ENCODE assay signal across 25 mouse cellular contexts in the genomic region with DNA sequence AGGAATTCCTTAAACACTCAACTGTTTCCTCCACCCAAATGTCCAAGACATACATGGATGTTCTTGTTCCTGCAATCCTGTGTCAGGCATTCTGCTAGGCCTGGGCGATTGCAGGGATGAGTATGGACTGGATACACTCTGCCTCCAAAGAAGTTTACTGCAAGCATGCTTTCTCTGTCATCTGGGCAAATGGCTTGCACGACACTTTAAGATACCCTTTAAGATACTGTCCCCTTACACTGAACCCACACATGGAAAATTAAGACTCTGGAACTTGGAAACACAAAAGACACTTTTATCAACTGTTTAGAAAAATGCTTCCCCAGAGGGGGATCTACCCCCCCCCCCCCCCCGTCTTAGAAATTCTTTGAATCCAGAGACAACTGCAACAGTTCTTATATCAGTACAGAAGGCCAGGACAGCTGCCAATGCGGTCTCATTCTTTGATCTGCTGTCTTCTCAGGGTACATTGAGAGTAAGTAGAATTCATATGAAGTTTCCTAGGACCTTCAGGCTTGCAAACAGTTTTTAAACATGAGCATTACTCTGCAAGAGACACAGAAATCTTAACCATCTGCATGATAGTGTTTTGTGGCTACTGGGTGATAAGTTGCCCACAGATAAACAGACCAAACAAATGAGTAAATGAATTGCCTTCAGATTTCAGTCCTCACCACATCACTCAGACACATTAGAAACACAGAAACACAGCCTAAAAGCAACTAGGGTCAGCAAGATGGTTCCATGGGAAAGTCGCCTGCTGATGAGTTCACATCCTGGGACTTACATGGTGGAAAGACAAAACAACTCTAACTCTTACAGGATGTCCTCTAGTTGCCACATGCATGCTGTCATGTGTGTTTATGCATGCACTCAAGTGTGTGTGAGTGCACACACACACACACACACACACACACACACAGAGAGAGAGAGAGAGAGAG.
"Had no signal": no experiment of that assay in that cellular context is flagged by ENCODE, and none has a peak within 500 bp of the region (broad histone marks: within the 10 kb centered on the region; RNA-seq: fewer than 3 reads in every experiment).

No protein-coding gene starts in this region.

- H3K9ac ChIP-seq: heart, embryonic 12.5 days; hindbrain, embryonic 12.5 days; hindbrain, embryonic 14.5 days; intestine, embryonic 15.5 days; limb, embryonic 12.5 days had no signal

- H3K36me3 ChIP-seq: heart, embryonic 10.5 days; heart, embryonic 12.5 days; hindbrain, embryonic 10.5 days; hindbrain, embryonic 12.5 days; intestine, embryonic 15.5 days; limb, embryonic 10.5 days; limb, embryonic 12.5 days had no signal

- H3K27ac ChIP-seq: gastrocnemius, adult 2 months; heart, embryonic 10.5 days; hindbrain, embryonic 10.5 days; hindbrain, embryonic 12.5 days; hindbrain, embryonic 14.5 days; intestine, embryonic 15.5 days; layer of hippocampus, adult 2 months; left cerebral cortex, adult 2 months; limb, embryonic 10.5 days; limb, embryonic 12.5 days had no signal

- H3K4me1 ChIP-seq: heart, embryonic 10.5 days; heart, embryonic 12.5 days; hindbrain, embryonic 10.5 days; hindbrain, embryonic 12.5 days; intestine, embryonic 15.5 days; limb, embryonic 10.5 days; limb, embryonic 12.5 days had no signal

- H3K27me3 ChIP-seq: heart, embryonic 12.5 days; hindbrain, embryonic 12.5 days; intestine, embryonic 15.5 days; limb, embryonic 12.5 days had no signal

- H3K4me2 ChIP-seq: heart, embryonic 12.5 days; hindbrain, embryonic 12.5 days; hindbrain, embryonic 14.5 days; intestine, embryonic 15.5 days; limb, embryonic 12.5 days had no signal

- H3K9me3 ChIP-seq: heart, embryonic 10.5 days; hindbrain, embryonic 10.5 days; hindbrain, embryonic 12.5 days; intestine, embryonic 15.5 days; limb, embryonic 10.5 days; limb, embryonic 12.5 days had no signal

- H3K4me3 ChIP-seq: gastrocnemius, adult 2 months; heart, embryonic 10.5 days; heart, embryonic 12.5 days; hindbrain, embryonic 10.5 days; hindbrain, embryonic 12.5 days; intestine, embryonic 15.5 days; layer of hippocampus, adult 2 months; left cerebral cortex, adult 2 months; limb, embryonic 10.5 days; limb, embryonic 12.5 days had no signal

- DNase-seq: gastrocnemius, adult 2 months; gastrocnemius, postnatal 10 days; gastrocnemius, postnatal 25 days; heart, adult 18-20 months; heart, postnatal 10 days; heart, postnatal 4 days; kidney, adult 18-20 months; kidney, adult 8-10 months; kidney, postnatal 10 days; kidney, postnatal 25 days; kidney, postnatal 4 days had no signal

- ATAC-seq: forebrain, embryonic 16.5 days; hindbrain, embryonic 16.5 days; inflammation-experienced regulatory T-cells, adult 6 months; intestine, embryonic 15.5 days; intestine, postnatal 0 days had no signal
